Mouse (Mus musculus) forebrain, embryonic 14.5 days (tissue): Measurements from ENCODE around the gene Nme3. TPM values are rescaled to one million over a fixed set of nuclear protein-coding genes. Genes with fewer than 3 reads are reported as not detected.

Source experiments
- ATAC-seq: fragments of 200-750 bp; cut with Nextera tagmentation; 2 replicates; pipeline ENCODE4 v1.8.0; 2017; ENCODE audit warnings: mild to moderate bottlenecking, moderate library complexity
- DNase-seq: peaks from one replicate; pipeline ENCODE4 v3.0.0-alpha.2; 2015; ENCODE audit warnings: low spot score
- H3K27ac ChIP-seq: fragments of 300-500 bp; sonication (generic); 2 replicates; pipeline ENCODE4 v1.5.1; 2014; ENCODE audit warnings: low read depth, mild to moderate bottlenecking, control low read depth, low read length, moderate library complexity
- H3K27me3 ChIP-seq: fragments of 300-500 bp; sonication (generic); replicated peaks from 2 replicates; pipeline ENCODE4 v1.6.1; 2014; ENCODE audit warnings: low read length, control low read depth, mixed read lengths; ENCODE audit not compliant: control insufficient read depth, insufficient read depth
- H3K36me3 ChIP-seq: fragments of 300-500 bp; sonication (generic); 2 replicates; pipeline ENCODE4 v1.6.1; 2014; ENCODE audit warnings: low read length, control low read depth; ENCODE audit not compliant: control insufficient read depth, insufficient read depth
- H3K4me1 ChIP-seq: fragments of 300-500 bp; sonication (generic); 2 replicates; pipeline ENCODE4 v1.6.1; 2014; ENCODE audit warnings: antibody characterized with exemption, low read length, control low read depth; ENCODE audit not compliant: control insufficient read depth, insufficient read depth
- H3K4me2 ChIP-seq: fragments of 300-500 bp; sonication (generic); 2 replicates; pipeline ENCODE4 v1.6.1; 2014; ENCODE audit warnings: mild to moderate bottlenecking, control low read depth, low read length
- H3K4me3 ChIP-seq: fragments of 300-500 bp; sonication (generic); 2 replicates; pipeline ENCODE4 v1.5.1; 2014; ENCODE audit warnings: low read depth, low read length, control low read depth
- H3K9ac ChIP-seq: fragments of 300-500 bp; sonication (generic); 2 replicates; pipeline ENCODE4 v1.6.1; 2014; ENCODE audit warnings: mild to moderate bottlenecking, low read length, control low read depth, moderate library complexity
- H3K9me3 ChIP-seq: fragments of 300-500 bp; sonication (generic); replicated peaks from 2 replicates; pipeline ENCODE4 v1.6.1; 2016; ENCODE audit warnings: low read length, control low read depth, mixed read lengths; ENCODE audit not compliant: control insufficient read depth
- WGBS: fragments of 180-500 bp; shearing (Covaris S2); extraction: QIAGEN DNeasy Blood & Tissue Kit; methylation state at CpG from one replicate; pipeline ENCODE4 v1.1.7; 2014; 5-methylcytosine and 5-hydroxymethylcytosine counted together
- polyA plus RNA-seq: library from polyadenylated mRNA; unstranded; fragments of >200 nt; fragmentation: Nextera tagmentation; extraction: Ambion mirVana; gene quantifications from 2 replicates; pipeline ENCODE4 v1.2.1, GENCODE M21; 2014

Gene Nme3
- 79.7 and 93.4 TPM in 2 replicates for polyA plus RNA-seq

- 1% methylated on average over 46 of the region's 50 CpGs for WGBS
- ATAC-seq (peak; percentile 66), DNase-seq (peak; percentile 78)
- H3K9ac ChIP-seq: peak within 1 kb of the TSS; percentile 90
- peak within 1 kb of the TSS; percentile 98 for H3K4me2 ChIP-seq
- no peaks in the 10 kb centered on the region for H3K9me3 ChIP-seq
- H3K36me3 ChIP-seq: peaks cover 64% of the 10 kb centered on the region
- peaks cover 21% of the 10 kb centered on the region for H3K4me1 ChIP-seq
- H3K27ac ChIP-seq: peak within 1 kb of the TSS; percentile 81
- peak within 1 kb of the TSS; percentile 81 for H3K4me3 ChIP-seq
- H3K27me3 ChIP-seq: no peaks in the 10 kb centered on the region
Measured at GRCm38 (mm10) chr17:24896241-24896992, at the start of gene Nme3. Nme3 (plus strand) TSS chr17:24896500.

GRCm38 (mm10) chr17:24847386-24847785 is 48.9 kb upstream of the Nme3 start:
- Histone ChIP-seq H3K9ac (no peak overlapping the region), H3K4me1 (peaks cover 18% of the 10 kb centered on the region), H3K9me3 (no peaks in the 10 kb centered on the region), H3K36me3 (no peaks in the 10 kb centered on the region), H3K4me2 (no peak overlapping the region), H3K27ac (no peak overlapping the region), H3K4me3 (no peak overlapping the region), H3K27me3 (no peaks in the 10 kb centered on the region)
- ATAC-seq (no peak), DNase-seq (no peak)
- WGBS: 96% methylated on average over 1 of the region's 1 CpGs

- H3K4me2 ChIP-seq: peak overlapping the region; percentile 94
- no peak overlapping the region for H3K4me3 ChIP-seq
- ATAC-seq: no peak
Measured at GRCm38 (mm10) chr17:24848600-24849031, 47.7 kb upstream of the Nme3 start.

GRCm38 (mm10) chr17:24849733-24850064 is 46.6 kb upstream of the Nme3 start:
- Histone ChIP-seq H3K4me3 (peak overlapping the region; percentile 71), H3K36me3 (0 out of 2 replicates have a peak, but pooled peaks cover 6% of the 10 kb centered on the region), H3K4me1 (peaks cover 18% of the 10 kb centered on the region), H3K9me3 (no peaks in the 10 kb centered on the region), H3K9ac (peak overlapping the region; percentile 80), H3K4me2 (peak overlapping the region; percentile 94), H3K27me3 (no peaks in the 10 kb centered on the region), H3K27ac (peak overlapping the region; percentile 83)
- no peak for DNase-seq
- WGBS: 0% methylated on average over 21 of the region's 21 CpGs
- no peak for ATAC-seq

More at GRCm38 (mm10) chr17:24848600-24849031, 47.7 kb upstream of the Nme3 start:
- H3K27ac ChIP-seq: no peak overlapping the region
- H3K36me3 ChIP-seq: 0 out of 2 replicates have a peak, but pooled peaks cover 2% of the 10 kb centered on the region
- no peak for DNase-seq
- no peak overlapping the region for H3K9ac ChIP-seq
- H3K4me1 ChIP-seq: peaks cover 18% of the 10 kb centered on the region
- H3K27me3 ChIP-seq: no peaks in the 10 kb centered on the region
- no peaks in the 10 kb centered on the region for H3K9me3 ChIP-seq

GRCm38 (mm10) chr17:24850065-24850772 is 46.1 kb upstream of the Nme3 start, which contains the start of gene Fahd1:
Fahd1 (minus strand) TSS chr17:24850364.
- peak within 1 kb of the TSS; percentile 94 for H3K4me2 ChIP-seq
- peak within 1 kb of the TSS; percentile 83 for H3K27ac ChIP-seq
- peaks cover 18% of the 10 kb centered on the region for H3K4me1 ChIP-seq
- peak within 1 kb of the TSS; percentile 80 for H3K9ac ChIP-seq
- ATAC-seq: peak; percentile 100
- under 1% methylated on average over 58 of the region's 58 CpGs for WGBS
- peaks cover 9% of the 10 kb centered on the region; the same call in 1 of the 2 replicates for H3K36me3 ChIP-seq
- H3K27me3 ChIP-seq: no peaks in the 10 kb centered on the region
- DNase-seq: peak; percentile 99
- H3K9me3 ChIP-seq: no peaks in the 10 kb centered on the region
- H3K4me3 ChIP-seq: peak within 1 kb of the TSS; percentile 71

- ATAC-seq (no peak), DNase-seq (no peak)
- peak overlapping the region; percentile 71 for H3K4me3 ChIP-seq
- H3K9me3 ChIP-seq: no peaks in the 10 kb centered on the region
- H3K27ac ChIP-seq: no peak overlapping the region
- H3K27me3 ChIP-seq: no peaks in the 10 kb centered on the region
- 1% methylated on average over 18 of the region's 20 CpGs for WGBS
- H3K4me2 ChIP-seq: peak overlapping the region; percentile 94
- peak overlapping the region; percentile 79 for H3K9ac ChIP-seq
- H3K36me3 ChIP-seq: peaks cover 12% of the 10 kb centered on the region; the same call in 1 of the 2 replicates
- peaks cover 18% of the 10 kb centered on the region for H3K4me1 ChIP-seq
Measured at GRCm38 (mm10) chr17:24850773-24851127, 45.5 kb upstream of the Nme3 start.

GRCm38 (mm10) chr17:24851381-24852125 is 44.7 kb upstream of the Nme3 start:
- ATAC-seq: no peak
- H3K4me1 ChIP-seq: peaks cover 18% of the 10 kb centered on the region
- H3K4me2 ChIP-seq: peak overlapping the region; percentile 94
- no peaks in the 10 kb centered on the region for H3K27me3 ChIP-seq
- H3K27ac ChIP-seq: no peak overlapping the region
- H3K4me3 ChIP-seq: peak overlapping the region; percentile 71; the same call in 1 of the 2 replicates
- DNase-seq: no peak
- 80% methylated on average over 10 of the region's 10 CpGs for WGBS
- H3K9ac ChIP-seq: no peak overlapping the region; the same call in 1 of the 2 replicates
- H3K9me3 ChIP-seq: no peaks in the 10 kb centered on the region
- peaks cover 19% of the 10 kb centered on the region; the same call in 1 of the 2 replicates for H3K36me3 ChIP-seq

- Histone ChIP-seq H3K4me2 (no peak overlapping the region), H3K9me3 (no peaks in the 10 kb centered on the region), H3K27ac (no peak overlapping the region), H3K27me3 (no peaks in the 10 kb centered on the region), H3K9ac (no peak overlapping the region), H3K4me1 (peaks cover 3% of the 10 kb centered on the region; the same call in 1 of the 2 replicates), H3K36me3 (peaks cover 38% of the 10 kb centered on the region), H3K4me3 (no peak overlapping the region)
- ATAC-seq (no peak), DNase-seq (no peak)
- WGBS: 78% methylated on average over 3 of the region's 3 CpGs
Measured at GRCm38 (mm10) chr17:24855838-24856464, 40.3 kb upstream of the Nme3 start.
